Comparison of ENCODE assay signal across 19 mouse cellular contexts in genomic region chr1:73123012-73123411, GRCm38 (mm10).
"Had no signal": no experiment of that assay in that cellular context is flagged by ENCODE, and none has a peak within 500 bp of the region (broad histone marks: within the 10 kb centered on the region; RNA-seq: fewer than 3 reads in every experiment).

No protein-coding gene starts in this region.

- H3K36me3 ChIP-seq: midbrain, embryonic 10.5 days; midbrain, embryonic 13.5 days; neural tube, embryonic 13.5 days; neural tube, embryonic 15.5 days; stomach, embryonic 15.5 days had no signal

- ATAC-seq: midbrain, embryonic 13.5 days; midbrain, embryonic 16.5 days had no signal

- H3K9ac ChIP-seq: lung, embryonic 14.5 days; midbrain, embryonic 13.5 days; neural tube, embryonic 13.5 days; neural tube, embryonic 15.5 days; stomach, embryonic 15.5 days had no signal

- H3K27ac ChIP-seq: midbrain, embryonic 10.5 days; midbrain, embryonic 13.5 days; neural tube, embryonic 13.5 days; neural tube, embryonic 15.5 days; stomach, embryonic 15.5 days; stomach, postnatal 0 days had no signal

- H3K4me1 ChIP-seq: neural tube, embryonic 15.5 days; stomach, embryonic 15.5 days had no signal

- H3K9me3 ChIP-seq: midbrain, embryonic 10.5 days; midbrain, embryonic 13.5 days; neural tube, embryonic 13.5 days; neural tube, embryonic 15.5 days; stomach, embryonic 15.5 days had no signal

- H3K4me2 ChIP-seq: lung, embryonic 14.5 days; midbrain, embryonic 13.5 days; neural tube, embryonic 13.5 days; neural tube, embryonic 15.5 days; stomach, embryonic 15.5 days had no signal

- DNase-seq: lung, adult 18-20 months; lung, embryonic 14.5 days; lung, postnatal 10 days; lung, postnatal 4 days; retina, postnatal 1 day; right cerebral cortex, adult 18-20 months; right cerebral cortex, postnatal 25 days; right cerebral cortex, postnatal 4 days; thymus, adult 2 months; thymus, postnatal 25 days; thymus, postnatal 4 days had no signal

- H3K4me3 ChIP-seq: midbrain, embryonic 10.5 days; midbrain, embryonic 13.5 days; myocyte; neural tube, embryonic 13.5 days; neural tube, embryonic 15.5 days; stomach, embryonic 15.5 days had no signal

- H3K27me3 ChIP-seq: midbrain, embryonic 13.5 days; neural tube, embryonic 13.5 days; neural tube, embryonic 15.5 days; stomach, embryonic 15.5 days had no signal
